Mouse (Mus musculus) granulocyte monocyte progenitor cell, adult 5-6 weeks (primary cell): ENCODE results near the gene Cyp51. TPM values are rescaled to one million over a fixed set of nuclear protein-coding genes. Genes with fewer than 3 reads are reported as not detected.
A peak's percentile ranks its signal among the peaks of the same experiment; 100 is the strongest.
"Not testable (repeated sequence)": the region's sequence is repeated elsewhere in the genome, so short reads cannot be mapped to it uniquely, and the experiment has no call there.

ENCODE experiments used
- ATAC-seq: replicated peaks from 2 replicates; pipeline ENCODE4 v1.8.0; 2016; ENCODE audit warnings: mild to moderate bottlenecking, moderate TSS enrichment, inconsistent platforms; ENCODE audit not compliant: poor library complexity, severe bottlenecking
- total RNA-seq, 2 experiments: library from RNA; stranded (forward) in 1 of 2; stranded (reverse) in 1 of 2; fragments of 200-712, 200-1000 nt in 1 of 2; fragments of >200 nt in 1 of 2; fragmentation: Nextera tagmentation in 1 of 2; gene quantifications; 2 replicates each; pipeline ENCODE4 v1.2.3; 2014 to 2017

Gene Cyp51
- total RNA-seq (2014; fragmentation: Nextera tagmentation): 5.5 and 12.9 TPM in 2 replicates
- total RNA-seq (2017): 17.6 and 20.3 TPM in 2 replicates

DNA sequence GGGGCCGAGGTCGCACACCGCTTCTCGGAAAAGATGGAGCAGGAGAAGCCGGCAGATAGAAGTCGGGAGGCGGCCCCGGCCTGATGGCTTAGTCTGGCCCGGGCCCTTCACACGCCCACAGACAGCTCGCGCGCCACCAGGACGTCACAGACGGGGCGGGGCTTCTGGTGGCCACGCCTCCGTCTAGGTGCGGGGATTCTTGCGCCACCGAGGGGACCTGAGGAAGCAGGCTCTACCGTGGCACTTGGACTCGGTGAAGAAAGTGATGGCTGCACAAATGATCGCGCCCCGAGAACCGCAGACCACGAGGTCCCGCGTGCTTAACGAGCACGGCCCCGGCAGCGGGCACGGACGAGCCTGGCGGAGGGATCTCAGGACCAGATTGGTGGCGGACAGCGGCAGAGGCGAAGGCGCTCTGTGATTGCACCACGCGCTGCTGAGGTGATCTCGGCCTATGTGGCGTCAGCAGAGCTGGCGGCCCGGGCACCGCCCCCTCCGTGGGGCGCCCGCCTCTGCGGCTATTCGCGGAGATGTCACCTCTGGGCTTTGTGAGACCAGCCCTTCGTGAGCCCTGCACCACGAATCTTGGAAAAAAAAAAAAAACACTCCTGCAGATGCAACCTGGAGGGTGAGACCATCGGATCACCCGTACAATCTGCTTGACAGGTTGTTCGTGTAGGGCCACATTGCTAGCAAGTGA is at the start of gene Cyp51:
Gene Cyp51 (minus strand): TSS at position 406 of the 700 bp plus-strand sequence.
- peak; percentile 91 for ATAC-seq

DNA sequence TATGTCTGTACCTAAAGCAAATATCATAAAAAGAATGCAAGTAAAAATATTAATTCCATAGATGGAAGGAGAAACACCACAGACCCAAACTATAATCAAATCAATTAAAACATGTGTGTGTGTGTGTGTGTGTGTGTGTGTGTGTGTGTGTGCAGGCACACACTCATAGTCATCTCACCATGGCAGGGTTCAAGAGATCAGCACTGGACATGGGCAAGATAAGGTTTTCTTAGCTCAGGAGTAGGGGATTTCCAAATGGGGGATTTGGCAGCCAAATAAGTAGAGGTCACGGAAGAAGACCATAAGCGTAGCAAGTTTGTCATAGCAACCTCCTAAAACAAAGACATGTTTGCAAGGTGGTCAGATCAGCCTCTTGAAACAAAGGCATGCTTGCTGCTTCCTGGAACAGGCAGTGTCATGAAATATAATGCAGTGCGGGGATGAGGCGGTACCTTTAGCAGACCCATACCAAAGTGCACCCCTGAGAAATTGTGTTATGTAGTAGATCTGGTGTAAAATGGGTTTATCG is 8.1 kb upstream of the Cyp51 start:
- no peak for ATAC-seq

DNA sequence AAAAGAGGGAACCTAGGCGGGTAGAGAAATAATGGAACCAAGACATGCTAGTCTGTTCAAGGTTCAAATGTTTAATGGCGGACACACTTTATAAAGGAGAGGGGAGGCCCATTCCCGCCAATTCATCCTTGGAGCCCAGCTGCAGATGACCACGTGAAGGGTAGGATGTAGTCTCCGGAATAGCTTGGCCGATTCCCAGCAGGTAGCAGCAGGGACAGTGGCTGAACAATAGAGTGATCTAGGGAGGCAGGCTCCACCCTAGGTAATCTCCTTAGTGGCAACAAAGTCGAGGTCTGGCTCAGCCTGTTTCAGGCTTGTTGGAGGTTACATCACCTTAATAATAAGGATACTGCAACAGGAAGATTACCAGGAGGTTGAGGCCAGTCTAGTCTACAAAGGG is 2.5 kb upstream of the Cyp51 start:
- ATAC-seq: not testable (repeated sequence)

DNA sequence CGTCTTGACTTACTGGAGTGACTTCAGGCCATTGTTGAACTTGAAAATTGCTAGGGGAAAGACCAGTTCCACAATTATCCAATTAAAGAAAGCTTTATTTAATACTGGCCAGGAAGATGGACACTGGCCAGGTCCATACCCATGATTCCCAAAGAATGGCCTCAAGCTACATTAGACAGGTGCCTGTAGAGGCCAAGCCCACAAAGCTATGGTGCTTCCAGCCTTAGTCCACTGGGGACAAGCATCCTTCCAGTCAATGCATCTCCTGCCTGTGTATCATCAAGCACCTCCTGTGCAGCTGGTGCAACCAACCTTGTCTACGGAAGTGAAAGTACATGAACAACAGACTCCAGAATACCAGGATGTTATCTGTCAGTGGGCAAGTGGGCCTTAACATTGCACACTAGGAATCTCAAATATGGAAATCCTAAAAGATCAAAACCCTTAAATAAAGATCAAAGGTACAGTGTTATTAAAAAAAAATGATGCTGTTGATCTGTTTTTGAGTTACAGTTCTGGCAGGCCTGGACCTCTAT is 1.2 kb upstream of the Cyp51 start:
- no peak for ATAC-seq

DNA sequence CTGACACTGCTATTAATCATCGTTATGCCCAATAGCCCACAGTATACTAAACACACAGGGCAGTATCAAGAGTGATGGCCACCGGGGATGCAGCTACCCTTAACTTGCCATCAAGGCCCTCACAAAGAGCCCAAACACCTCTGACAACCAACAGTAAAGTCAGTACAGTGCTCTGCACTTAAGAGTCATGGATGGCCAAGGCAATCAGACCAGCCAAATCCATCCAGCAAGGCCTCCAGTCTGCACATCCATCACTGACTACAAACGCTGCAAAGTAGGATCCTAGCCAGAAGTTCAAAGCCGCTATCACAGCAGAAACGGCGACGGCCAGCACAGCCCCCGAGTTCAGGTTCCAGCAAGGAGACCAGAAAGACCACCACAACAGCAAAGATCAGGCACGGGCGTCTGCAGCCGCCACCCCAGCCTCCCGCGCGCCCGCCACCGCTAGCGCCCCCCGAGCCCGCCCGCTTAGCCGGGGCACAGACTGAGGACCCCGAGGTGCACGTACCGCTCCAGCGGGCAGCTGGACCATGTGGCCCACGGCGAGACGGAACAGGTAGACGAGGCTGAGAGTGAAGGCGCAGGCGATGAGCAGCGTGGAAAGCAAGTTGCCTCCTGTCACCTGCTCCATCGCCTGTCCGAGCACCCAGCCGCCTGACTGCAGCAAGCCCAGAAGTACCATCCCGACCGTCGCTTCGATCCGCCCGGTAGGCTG is 763 bp downstream of the Cyp51 start:
- ATAC-seq: peak; percentile 23

DNA sequence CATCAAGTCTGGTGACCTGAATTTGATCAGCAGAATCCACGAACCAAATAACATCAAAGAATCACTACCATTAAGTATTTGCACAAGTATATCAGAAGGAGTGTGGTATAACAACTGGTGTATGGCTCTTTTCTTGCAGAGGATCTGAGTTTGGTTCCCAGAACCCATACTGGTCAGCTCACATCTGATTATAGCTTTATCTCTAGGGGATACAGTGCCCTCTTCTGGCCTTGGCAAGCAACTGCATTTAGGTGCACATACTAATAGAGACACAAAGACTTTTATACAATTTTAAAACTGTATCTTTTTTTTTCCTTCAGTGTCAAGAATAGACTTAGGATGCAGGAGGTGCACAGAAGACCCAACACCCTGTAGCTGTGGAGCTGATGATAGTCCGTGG is 2.8 kb downstream of the Cyp51 start:
- no peak for ATAC-seq

DNA sequence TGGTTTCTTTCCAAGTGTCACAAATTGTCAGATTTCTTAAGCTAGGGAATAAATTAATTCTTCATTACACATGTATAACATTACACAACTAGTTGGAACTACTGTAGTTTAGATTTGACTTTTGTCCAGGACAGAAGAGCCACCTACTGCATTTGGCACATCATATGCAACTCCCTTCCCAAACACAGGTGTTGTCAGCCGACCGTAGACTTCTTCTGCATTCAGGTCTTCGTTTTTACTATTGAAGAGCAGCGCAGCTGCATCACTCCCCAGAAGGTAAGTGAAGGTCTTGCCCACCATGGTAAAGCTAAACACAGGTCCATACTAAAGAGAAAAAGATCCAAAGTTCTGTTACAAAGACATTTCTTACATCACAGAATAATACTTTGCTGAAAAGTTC is 3.5 kb downstream of the Cyp51 start:
- ATAC-seq: no peak

DNA sequence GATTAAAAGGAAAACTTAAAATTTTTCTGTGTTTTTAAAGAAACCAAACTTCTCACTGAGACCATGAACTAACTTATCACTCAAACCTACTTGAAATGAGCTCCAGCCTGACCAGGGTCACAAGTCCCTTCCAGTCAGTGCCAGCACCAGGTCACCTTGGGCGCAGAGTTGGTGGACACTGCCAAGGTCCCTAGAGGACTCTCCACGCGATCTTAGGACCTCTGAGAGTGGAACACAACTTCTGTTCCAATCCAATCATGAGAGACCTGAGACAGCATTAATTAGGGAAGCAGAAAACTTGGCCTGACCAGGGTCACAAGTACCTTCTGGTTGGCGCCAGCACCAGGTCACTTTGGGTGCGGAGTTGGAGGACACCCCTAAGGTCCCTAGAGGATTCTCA is 10.1 kb downstream of the Cyp51 start:
- no peak for ATAC-seq

DNA sequence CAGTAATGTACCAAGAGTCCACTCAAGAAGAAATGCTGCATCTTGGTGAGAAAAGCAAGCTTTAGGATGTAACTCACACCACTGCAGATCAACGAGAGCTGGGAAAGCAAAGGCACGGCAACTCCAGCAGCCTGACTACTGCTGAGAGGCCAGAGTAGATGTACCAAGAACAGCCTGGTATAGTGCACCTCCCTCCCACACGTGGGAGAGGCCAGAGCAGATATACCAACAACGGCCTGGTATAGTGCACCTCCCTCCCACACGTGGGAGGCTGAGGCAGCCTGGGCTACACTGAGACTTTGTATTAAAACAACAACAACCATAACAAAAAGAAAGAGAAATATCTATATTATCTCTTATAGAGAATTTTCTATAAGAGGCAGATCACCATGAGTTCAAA is 16.4 kb downstream of the Cyp51 start:
- ATAC-seq: no peak

DNA sequence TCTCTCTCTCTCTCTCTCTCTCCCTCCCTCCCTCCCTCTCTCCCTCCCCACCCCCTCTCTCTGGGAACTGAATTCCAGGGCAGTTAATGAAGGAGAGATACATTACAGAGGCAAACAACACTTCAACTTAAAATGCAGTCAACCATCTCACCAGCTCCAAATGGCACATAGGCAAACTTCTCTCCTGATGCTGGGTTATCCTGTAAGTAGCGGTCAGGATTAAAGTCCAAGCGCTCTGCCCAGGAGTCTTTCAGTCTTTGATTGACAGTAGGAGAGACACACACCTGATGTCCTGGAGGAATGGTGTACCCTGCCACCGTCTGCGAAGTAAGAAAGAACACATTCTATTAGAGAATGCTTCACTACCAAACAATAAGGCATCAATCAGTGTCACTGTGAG is 18.2 kb downstream of the Cyp51 start:
- ATAC-seq: no peak

DNA sequence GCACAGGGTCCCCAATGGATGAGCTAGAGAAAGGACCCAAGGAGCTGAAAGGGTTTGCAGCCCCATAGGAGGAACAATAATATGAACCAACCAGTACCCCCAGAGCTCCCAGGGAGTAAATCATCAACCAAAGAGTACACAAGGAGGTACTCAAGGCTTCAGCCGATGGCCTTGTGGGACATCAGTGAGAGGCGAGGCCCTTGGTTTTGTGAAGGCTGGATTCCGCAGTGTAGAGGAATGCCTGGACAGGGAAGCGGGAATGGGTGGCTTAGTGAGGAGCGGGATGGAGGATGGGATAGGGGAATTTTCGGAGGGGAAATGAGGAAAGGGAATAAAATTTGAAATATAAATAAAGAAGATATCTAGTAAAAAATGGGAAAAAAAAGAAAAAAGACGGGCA is 19.6 kb downstream of the Cyp51 start:
- no peak for ATAC-seq

DNA sequence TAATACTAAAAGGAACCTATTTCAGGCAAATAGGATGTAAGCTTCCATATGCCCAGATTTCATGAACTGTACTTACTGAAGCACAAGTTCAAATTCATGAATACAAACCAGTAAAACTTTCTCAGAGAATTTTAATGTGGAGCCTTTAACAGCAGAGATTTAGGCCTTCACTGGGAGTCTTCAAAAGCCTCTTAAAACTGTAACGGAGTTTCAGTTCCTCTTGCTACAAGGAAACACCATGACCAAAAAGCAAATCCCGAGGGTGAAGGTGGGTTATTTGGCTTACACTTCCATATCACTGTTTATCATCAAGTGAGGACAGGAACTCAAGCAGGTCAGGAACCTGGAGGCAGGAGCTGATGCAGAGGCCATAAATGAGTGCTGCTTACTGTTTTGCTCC is 23.0 kb downstream of the Cyp51 start:
- ATAC-seq: peak; percentile 66; the same call in 1 of the 2 replicates

DNA sequence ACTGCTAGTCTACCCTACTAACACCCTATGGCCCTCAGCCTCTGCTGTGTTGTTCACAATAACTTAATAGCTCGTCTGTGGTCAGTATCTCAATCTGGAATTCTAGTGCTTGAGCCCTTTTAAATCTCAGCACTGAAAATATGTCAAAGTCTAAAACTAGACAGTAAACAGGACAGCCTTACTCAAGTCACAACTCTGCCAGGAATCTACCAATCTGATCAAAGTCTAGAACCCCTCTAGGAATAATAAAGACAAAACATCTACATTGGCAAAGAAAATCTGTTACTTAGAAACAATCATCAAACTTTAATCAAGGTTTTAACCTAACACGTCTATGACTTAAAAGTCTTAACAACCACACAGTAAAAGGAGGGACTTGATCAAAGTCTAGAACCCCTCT is 23.7 kb downstream of the Cyp51 start:
- no peak for ATAC-seq

DNA sequence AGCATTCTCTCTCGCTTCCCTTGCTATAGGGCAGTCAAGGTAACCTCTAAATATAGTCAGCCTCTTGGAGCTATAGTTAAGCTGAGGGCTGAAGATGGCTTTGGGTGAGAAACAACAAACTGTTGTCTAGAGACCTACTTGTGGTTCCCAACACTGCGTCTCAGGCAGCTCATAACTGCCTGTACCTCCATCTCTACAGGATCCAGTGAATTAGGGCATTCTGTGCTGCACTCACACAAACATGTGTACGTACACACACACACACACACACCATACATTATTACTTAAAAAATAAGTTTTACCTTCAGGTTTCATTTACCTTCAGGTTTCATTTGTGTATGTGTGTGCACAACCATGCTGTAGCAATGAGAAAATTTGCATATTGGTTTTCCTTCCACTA is 25.5 kb downstream of the Cyp51 start:
- ATAC-seq: no peak

DNA sequence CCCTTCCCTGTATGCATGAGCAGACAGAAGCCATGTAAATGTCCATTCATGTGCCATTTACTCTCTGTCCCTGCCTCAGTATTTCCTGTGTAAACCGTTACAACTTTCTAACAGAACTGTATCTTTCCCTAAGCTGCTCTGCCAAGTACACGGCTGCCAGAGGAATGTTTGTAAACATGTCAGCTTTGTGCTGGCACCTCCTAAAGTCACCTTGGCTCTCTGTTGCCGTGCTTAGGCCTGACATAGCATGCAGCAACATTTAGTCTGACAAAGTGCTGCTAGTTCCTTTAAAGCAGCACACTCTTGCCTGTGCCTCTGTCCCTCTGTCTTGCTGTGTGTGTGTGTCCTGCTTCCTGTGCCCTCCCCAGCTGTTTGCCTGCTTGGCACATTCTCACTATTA is 37.3 kb downstream of the Cyp51 start:
- no peak for ATAC-seq

DNA sequence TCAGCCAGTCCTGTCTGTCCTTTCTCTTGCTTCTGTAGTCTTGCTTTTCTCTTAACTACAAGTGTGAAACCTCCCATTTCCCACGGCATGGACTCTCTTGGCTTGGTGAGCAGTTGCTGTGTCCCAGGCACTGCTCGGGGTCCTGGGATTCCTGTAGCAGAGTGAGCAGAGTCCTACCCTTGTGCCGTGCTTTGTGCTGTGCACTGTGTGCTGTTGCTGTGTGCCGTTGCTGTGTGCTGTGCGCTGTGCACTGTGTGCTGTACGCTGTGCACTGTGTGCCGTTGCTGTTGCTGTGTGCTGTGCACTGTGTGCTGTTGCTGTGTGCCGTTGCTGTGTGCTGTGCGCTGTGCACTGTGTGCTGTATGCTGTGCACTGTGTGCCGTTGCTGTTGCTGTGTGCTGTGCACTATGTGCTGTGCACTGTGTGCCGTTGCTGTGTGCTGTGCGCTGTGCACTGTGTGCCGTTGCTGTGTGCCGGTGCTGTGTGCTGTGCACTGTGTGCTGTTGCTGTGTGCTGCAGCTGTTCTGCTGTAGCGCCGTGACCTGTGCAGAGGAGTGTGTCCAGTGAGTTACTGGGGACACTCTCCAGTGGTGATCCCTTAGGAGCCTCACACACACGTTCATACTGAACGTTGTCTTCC is 38.0 kb downstream of the Cyp51 start:
- ATAC-seq: 0 out of 2 replicates have a peak, but pooled peaks have one; percentile 7

DNA sequence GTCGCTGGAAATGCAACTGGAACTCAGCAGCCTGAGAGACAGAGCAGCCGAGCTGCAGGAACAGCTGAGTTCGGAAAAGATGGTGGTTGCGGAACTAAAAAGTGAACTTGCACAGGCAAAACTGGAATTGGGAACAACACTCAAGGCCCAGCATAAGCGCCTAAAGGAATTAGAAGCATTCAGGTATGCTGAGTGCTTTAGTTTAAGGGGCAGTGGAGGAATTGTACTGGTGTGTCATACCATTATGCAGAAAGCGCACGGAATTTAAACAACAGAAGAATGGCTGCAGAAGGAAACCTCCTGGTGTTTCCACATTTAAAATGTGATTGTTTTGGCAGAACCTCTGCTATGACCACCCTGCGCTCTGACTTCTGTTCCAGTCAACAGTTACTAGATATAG is 44.2 kb downstream of the Cyp51 start:
- no peak for ATAC-seq

DNA sequence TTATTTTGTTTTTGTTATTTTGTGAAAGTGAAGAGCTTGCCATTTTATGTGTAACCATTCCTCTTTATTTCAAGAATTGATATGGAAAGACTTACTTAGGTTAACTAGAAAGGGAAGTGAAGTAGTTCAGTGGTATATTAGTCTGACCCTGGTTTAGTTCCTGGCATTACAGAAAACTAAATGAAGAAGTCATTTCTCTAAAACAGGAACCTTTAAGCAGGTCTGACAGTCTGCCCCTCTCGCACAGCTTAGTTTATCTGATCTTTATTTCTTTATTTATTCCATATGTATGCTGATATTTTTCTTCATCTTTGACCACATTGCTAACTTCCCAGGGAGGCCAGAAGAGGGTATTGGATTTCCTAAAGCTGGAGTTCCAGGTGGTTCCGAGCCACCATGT is 63.6 kb downstream of the Cyp51 start:
- no peak for ATAC-seq

DNA sequence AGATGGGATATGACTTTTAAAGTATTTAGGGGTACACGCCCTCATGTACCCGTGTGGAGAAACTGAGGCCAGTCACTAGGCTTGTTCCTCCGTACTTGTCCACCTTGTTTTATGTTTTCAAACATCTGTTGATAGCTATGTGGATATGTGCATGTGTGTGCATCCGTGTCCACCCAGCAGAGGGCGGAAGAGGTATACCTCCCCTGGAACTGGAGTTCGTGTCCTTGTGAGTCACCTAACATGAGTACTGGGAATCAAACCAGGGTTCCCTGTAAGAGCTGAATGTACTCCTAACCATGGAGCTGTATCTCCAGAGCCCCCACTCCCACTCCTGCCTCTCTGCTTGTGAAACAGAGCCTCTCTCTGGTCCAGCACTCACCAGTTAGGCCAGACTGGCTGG is 64.2 kb downstream of the Cyp51 start:
- peak; percentile 58 for ATAC-seq

DNA sequence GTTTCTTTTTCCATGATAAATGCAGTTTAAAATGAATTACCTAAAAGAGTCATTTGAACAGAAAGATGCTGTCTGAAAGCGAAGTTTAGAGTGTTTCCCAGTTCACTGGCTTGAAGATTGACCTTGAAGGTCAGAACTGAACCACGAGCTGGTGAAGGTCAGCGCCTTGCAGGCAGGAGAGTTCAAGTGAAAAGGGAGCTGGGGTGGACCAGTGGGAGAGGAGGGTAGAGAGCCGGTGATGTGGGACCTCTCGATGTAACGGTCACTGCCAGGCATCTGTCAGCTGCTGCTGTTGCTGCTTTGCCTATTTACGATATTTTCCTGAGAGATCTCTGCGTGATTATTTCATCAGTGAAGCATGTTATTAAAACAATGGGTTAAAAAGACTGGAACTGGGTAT is 65.2 kb downstream of the Cyp51 start:
- no peak for ATAC-seq

DNA sequence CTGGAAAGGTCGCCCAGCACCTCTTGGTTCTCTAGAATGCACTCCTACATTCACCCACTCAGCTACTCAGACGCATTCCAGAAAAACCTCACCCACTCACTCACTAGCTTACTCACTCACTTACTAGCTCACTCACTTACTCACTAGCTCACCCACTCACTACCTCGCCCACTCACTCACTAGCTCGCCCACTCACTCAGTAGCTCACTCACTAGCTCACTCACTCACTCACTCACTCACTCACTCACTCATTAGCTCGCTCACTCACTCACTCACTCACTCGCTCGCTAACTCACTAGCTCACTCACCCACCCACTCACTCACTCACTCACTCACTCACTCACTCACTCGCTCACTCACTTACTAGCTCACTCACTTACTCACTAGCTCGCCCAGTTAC is 67.9 kb downstream of the Cyp51 start:
- ATAC-seq: no peak
